Mouse (Mus musculus): ENCODE data around the gene Glt28d2. TPM values are rescaled to one million over a fixed set of nuclear protein-coding genes. Genes with fewer than 3 reads are reported as not detected.

The Glt28d2 gene
- polyA plus RNA-seq, 1 experiment from 2014 or later: 4.4 TPM

Other genes with a start within 250 kb of the Glt28d2 start
- gene Fam160a1, start 70.2 kb downstream of the Glt28d2 start, polyA plus RNA-seq (2015; fragmentation: Nextera tagmentation; extraction: Ambion mirVana): 9.5 and 10.9 TPM in 2 replicates
- gene Gm37240, start within 50 bp of the Glt28d2 start, polyA plus RNA-seq (2015; fragmentation: Nextera tagmentation; extraction: Ambion mirVana): 14.9 and 15.2 TPM in 2 replicates
- gene Sh3d19, start 83.6 kb upstream of the Glt28d2 start, polyA plus RNA-seq (2015; fragmentation: Nextera tagmentation; extraction: Ambion mirVana): 40.1 and 41.7 TPM in 2 replicates
- gene Prss48, start 115.0 kb upstream of the Glt28d2 start, polyA plus RNA-seq (2015; fragmentation: Nextera tagmentation; extraction: Ambion mirVana): 0.19 TPM in 1 of 2 replicates, not detected in the other